Mouse (Mus musculus) heart, postnatal 25 days (tissue): Measurements from ENCODE around the gene Dclk2. TPM values are rescaled to one million over a fixed set of nuclear protein-coding genes. Genes with fewer than 3 reads are reported as not detected.

ENCODE experiments used
- DNase-seq: peaks from one replicate; pipeline ENCODE4 v3.0.0; 2022; ENCODE audit warnings: low spot score
- intact Hi-C: fragments of 180-260 bp; cut with DNase I; formaldehyde crosslinking; loops from one replicate; pipeline ENCODE4 v1.15.1; 2025
- total RNA-seq, 2 experiments: library from RNA; stranded (reverse); gene quantifications; 2 replicates each; pipeline ENCODE4 v1.2.3; 2021

Dclk2 gene
- total RNA-seq, 2 experiments from 2014 or later = 0.75 to 1.5 TPM

DNA sequence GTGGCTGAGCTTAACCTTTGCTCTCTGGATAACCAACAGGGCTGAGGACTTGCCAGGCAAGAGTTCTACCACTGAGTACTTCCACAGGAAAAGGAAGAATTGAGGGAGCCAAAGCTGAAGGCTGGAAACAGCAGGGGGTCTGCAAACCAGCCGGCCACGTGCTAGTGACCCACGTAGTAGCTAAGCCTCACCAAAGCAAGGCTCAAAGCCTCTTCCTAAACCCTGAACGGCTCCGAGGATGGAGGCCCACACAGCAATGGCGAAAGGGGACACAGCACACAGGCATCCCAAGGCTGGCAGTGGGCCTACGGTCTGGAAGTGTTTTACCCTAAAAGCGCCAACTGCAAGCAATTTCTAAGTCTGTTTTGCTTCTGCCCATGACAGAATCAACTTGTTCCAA, 23.1 kb downstream of the Dclk2 start:
- intact Hi-C loops = no loop called here
- DNase-seq = no peak

GRCm38 (mm10) chr3:86897066-86897465, 23.6 kb downstream of the Dclk2 start:
- intact Hi-C loops = no loop called here
- no peak for DNase-seq

DNA sequence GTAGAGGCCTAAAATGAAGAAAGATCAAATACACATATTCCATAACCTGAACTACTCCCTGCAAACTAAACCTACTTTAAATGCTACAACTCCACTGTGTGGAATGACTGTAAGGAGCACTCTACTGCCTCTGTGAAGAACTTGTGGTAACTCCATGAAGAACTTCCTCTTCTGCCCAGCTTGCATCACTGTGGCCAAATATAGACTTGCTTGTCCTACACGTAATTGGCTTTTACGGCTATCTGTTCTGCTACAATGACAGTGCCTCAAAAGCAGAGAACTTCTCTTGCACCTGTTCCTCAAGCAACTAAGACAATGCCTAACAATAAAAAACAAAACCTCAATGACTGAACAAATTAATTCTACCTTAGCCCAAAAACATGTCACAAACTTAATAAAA, 26.2 kb downstream of the Dclk2 start:
- intact Hi-C loops = no loop called here
- DNase-seq = no peak

DNA sequence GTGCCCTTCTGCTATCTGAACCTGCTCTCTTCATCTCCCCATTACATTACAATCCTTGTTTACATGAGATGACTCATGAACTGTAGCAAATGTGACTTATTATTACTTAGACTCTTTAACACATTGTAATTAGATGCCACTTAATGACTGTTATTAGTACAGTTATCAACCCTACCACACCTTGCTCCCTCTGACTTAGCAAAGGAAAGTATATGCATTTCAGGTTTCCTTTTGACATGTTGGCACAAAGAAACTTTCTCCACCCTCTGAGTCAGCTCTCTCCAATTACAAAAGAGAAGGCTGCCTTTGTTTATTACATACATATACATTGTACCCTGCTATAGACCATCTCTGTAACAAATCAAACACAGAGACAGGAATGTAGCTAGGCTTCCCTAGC, 33.1 kb downstream of the Dclk2 start:
- intact Hi-C loops = no loop called here

GRCm38 (mm10) chr3:86885180-86885579, 35.5 kb downstream of the Dclk2 start:
- DNase-seq = no peak
- intact Hi-C loops = no loop called here

More for the DNA sequence above, 33.1 kb downstream of the Dclk2 start:
- no peak for DNase-seq

- intact Hi-C loops = no loop called here
Measured at GRCm38 (mm10) chr3:86884481-86884880, 36.2 kb downstream of the Dclk2 start.

DNA sequence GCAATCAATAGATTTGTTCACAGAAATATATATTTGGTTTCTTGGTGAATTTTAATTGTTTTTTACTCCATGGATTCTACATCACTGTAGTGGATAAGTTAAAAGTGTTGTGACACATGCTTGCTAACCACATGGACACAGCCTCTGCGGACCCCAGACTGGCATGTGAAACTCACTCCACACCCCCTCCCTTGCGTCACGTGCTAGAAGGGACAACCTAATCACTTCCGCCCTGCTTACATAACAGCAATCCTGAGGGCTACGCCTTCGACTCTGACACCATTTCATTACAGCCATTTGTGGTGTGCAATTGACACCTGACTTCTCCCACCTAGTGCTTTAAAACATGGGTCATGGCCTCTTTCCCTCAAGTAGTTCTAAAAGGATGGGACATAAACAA, 36.7 kb downstream of the Dclk2 start:
- no peak for DNase-seq
- intact Hi-C loops = no loop called here

More at GRCm38 (mm10) chr3:86884481-86884880, 36.2 kb downstream of the Dclk2 start:
- DNase-seq = no peak

DNA sequence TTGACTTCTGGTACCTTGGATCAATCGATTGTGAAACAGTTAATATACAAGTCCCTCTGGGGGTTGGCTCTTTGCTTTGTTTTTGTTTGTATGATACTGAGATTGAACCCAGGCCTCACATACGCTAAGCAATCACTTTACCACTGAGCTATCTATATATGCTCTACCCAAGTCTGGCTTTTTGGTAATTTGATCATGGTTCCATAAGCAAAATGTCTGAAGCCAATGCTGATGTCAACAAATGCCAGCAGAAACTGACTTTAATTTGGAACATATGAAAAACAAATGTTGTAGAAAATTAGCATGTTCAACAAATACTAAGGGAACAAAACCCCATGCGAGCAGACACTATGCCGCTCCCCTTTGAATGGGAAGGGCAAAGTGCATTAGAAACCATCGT, 44.7 kb downstream of the Dclk2 start:
- no peak for DNase-seq
- intact Hi-C loops = no loop called here

DNA sequence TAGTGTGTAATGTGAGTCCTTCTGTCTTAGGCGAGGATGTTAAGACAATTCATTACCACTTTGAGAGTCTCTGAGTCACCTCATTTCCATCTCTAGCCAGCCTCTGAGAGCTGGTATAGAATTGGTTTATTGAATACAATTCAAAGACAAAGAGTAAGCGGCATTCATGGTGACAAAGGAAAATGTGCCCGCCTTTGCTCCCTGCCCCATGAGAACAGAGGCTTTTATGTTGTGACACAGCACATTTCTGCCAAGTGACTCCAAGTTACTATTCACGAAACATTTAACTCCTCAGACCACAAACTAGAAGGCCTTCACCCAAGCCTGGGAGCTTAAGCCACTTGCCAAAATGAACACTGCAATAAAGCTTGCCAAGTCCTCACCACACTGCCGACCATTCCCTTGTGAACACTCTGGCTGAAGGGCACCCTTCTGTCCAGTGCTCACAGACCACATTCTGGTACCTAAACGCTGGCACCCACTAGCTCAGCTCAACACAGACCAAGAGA, 47.5 kb downstream of the Dclk2 start:
- intact Hi-C loops = no loop called here

GRCm38 (mm10) chr3:86870952-86871351, 49.7 kb downstream of the Dclk2 start:
- no peak for DNase-seq
- intact Hi-C loops = no loop called here

More for the DNA sequence above, 47.5 kb downstream of the Dclk2 start:
- no peak for DNase-seq

DNA sequence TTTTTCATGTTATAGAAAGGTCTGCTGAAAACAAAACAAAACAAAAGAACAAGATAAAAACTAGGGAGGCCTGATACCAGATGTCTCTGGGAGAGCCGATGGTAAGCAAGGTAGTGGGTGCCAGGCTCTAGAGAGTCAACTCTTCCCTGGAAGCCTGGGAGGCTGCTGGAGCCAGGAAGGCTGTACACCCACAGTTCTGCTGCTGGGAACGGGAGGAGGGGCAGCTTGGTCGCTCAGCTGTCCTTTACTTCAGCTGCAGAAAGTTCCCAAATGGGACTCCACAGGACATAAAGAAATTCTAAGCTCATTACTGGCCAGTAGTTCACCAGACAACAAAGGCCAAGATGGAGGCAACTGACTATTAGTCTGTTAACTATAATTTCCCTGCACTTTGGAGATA, 50.2 kb downstream of the Dclk2 start:
- no peak for DNase-seq

DNA sequence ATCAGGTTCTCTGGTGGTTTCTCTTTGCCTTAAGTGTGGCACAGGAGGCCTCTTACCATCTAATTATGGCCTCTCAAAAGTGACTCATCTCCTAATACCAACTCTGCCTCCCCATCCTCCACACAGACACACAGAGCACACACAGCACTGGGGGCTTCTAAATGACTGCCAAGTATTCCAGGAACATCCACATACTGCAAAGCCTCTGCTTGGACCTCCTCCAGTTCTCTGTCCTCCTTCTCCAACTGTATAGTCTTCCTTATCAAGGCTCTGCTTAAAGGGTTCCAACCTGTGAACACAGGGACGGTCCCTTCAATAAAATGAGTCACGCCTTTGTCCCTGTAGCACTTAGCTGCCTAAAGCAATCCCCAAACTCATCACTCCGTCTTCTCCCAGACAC, 51.9 kb downstream of the Dclk2 start:
- intact Hi-C loops = no loop called here
- DNase-seq = no peak

More for the DNA sequence above, 50.2 kb downstream of the Dclk2 start:
- intact Hi-C loops = no loop called here

- intact Hi-C loops = no loop called here
- no peak for DNase-seq
Measured at GRCm38 (mm10) chr3:86863327-86864008, 57.2 kb downstream of the Dclk2 start.

- intact Hi-C loops = no loop called here
Measured at GRCm38 (mm10) chr3:86862939-86863311, 57.7 kb downstream of the Dclk2 start.

GRCm38 (mm10) chr3:86862245-86862938, 58.3 kb downstream of the Dclk2 start:
- no peak for DNase-seq
- intact Hi-C loops = no loop called here

More at GRCm38 (mm10) chr3:86862939-86863311, 57.7 kb downstream of the Dclk2 start:
- no peak for DNase-seq

- no peak for DNase-seq
- intact Hi-C loops = no loop called here
Measured at GRCm38 (mm10) chr3:86859791-86860190, 60.9 kb downstream of the Dclk2 start.

GRCm38 (mm10) chr3:86858699-86859098, 62.0 kb downstream of the Dclk2 start:
- intact Hi-C loops = no loop called here
- DNase-seq = no peak

DNA sequence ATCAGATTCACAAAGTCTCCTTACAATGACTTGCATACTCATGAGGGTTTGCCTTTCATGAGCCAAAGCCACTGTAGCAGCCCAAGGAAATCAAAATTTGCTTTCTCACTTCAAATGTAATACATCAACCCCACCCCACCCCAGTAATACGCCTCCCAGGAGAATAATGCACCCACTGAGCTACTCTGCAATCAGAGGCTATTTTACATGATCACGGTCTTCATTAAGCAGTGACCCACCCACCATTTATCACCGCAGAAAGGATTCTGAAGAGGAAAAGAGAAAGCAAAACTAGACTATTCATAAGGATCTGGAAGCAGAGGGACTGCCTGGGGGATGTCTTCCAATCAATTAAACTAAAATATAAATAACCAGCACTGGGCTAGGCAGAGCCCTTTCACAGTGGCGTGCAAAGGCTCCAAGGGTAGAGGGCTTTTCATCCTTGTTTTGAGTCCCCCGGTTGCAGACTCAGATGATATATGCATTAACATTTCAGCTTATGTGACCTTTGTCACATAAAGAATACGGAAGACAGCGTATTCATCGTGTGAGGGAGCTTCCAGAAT, 62.7 kb downstream of the Dclk2 start:
- no peak for DNase-seq
- intact Hi-C loops = no loop called here

- intact Hi-C loops = no loop called here
- DNase-seq = no peak
Measured at GRCm38 (mm10) chr3:86852867-86853266, 67.8 kb downstream of the Dclk2 start.

DNA sequence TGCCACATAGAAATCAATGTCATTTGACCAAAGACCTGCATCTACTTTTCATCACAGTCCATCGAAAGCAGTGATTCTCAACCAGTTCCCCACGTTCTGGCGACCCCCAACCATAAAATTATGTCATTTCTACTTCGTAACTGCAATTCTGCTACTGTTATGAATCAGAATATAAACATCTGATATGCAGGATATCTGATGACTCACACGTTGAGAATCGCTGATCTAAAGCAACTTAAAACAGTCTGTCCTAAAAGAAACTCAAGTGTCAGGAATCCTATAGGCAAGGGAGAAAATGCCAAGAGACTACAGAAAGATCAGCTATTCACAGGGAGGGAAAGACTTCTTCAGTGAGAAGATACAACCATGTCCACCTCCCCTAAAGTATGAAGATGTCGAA, 69.5 kb downstream of the Dclk2 start:
- DNase-seq = no peak
- intact Hi-C loops = no loop called here

DNA sequence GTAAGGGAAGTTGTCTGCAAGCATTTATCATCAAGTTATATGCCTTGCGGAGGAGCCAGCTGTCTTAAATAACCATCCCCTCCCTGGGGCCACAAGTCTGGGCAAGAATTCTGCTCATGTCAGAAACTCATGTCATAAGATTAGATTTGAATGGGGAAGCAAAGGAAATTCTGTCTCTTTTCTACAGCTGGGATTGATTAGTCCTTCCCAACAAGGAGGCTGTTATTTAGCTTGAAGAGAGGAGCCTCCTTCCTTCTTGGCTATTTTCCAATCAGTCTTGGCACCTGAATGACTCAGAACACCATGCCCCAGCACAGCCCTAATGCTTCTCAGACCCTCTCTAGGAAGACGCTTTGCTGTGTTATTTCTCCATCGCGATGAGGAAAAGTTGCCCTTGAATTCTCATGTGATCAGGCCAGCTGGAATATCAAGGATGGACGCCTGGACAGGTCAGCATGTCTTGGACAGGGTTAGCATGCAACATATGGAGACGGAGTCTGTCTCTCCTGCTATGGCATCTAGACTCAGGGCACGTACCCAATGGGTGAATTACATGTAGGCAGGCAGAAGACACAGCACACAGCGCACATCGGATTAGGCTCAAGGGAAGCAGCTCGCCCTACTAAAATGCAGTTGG, 70.1 kb downstream of the Dclk2 start:
- intact Hi-C loops = no loop called here
- DNase-seq = no peak
